Mouse (Mus musculus): Measurements from ENCODE around the gene Galns. TPM values are rescaled to one million over a fixed set of nuclear protein-coding genes. Genes with fewer than 3 reads are reported as not detected.
A peak's percentile ranks its signal among the peaks of the same experiment; 100 is the strongest.

Galns gene
- total and polyA plus RNA-seq, 3 experiments: 16.4 to 25.6 (median 25.6) TPM

DNA sequence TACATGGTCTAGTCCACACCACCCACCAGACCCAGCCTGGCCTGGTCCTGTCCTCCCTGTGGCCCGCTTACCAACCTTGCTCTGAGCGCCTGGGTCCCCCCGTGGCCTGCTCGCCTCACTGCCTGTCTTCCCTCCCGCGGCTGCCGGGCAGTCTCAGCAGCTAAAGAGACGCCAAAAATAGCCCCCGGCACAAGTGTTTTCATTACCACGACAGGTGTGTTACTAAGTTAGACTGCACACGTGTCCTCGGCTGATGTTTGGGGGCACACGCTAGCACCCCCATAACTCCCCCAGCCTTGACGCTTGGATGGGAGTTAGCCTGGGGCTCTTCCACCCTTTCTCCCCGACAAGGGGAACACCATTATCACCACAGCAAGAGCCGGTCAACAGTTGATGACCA is 35.1 kb upstream of the Galns start:
- Histone ChIP-seq H3K36me3 (replicated peaks in 1 of 2; ENCODE audit: control insufficient read depth in 1 of 2, insufficient read depth in 1 of 2, low read length in 1 of 2) (peaks cover 77 to 98% of the 10 kb centered on the region in 2 experiments), H3K4me1 (ENCODE audit: control insufficient read depth in 1 of 2, insufficient read depth in 2 of 2) (peaks cover 0 to 27% of the 10 kb centered on the region in 2 experiments; a peak in 2 of 4 replicates), H3K9me3 (replicated peaks; ENCODE audit: low read length) (no peaks in the 10 kb centered on the region), H3K9ac (ENCODE audit: insufficient read depth, low read depth) (no peak overlapping the region), H3K27me3 (replicated peaks) (no peaks in the 10 kb centered on the region), H3K4me2 (ENCODE audit: insufficient read depth, low read depth, poor library complexity, severe bottlenecking) (no peak overlapping the region), H3K79me2 (replicated peaks; ENCODE audit: control insufficient read depth, extremely low read depth, insufficient read depth, poor library complexity, severe bottlenecking) (no peaks in the 10 kb centered on the region), H3K27ac (ENCODE audit: insufficient read depth, low read depth) (no peak overlapping the region), H3K4me3 (replicated peaks in 1 of 3; ENCODE audit: low read depth in 2 of 3, low read length in 2 of 3, poor library complexity in 1 of 3) (no peak overlapping the region)
- dilution Hi-C loops (cut with MboI; ENCODE audit: extremely low pct_ligation_motif_present, extremely low pct_unique_long_range_greater_than_20kb, low sequenced_read_pairs) (no loop called here), in situ Hi-C loops (cut with MboI; ENCODE audit: low pct_ligation_motif_present, low pct_unique_long_range_greater_than_20kb, low sequenced_read_pairs) (no loop called here)
- TF ChIP-seq ETS1 (conservative IDR thresholded peaks at IDR 0.05; ENCODE audit: low read depth, low read length): no peak
- TF ChIP-seq MEF2A (IDR thresholded peaks at IDR 0.05; ENCODE audit: borderline replicate concordance, low read depth, low read length): peak; percentile 50; the same call in 1 of the 2 replicates
- TF ChIP-seq BHLHE40 (IDR thresholded peaks at IDR 0.05; ENCODE audit: low read depth, low read length): peak; percentile 27; the same call in 1 of the 2 replicates
- no peak for TF ChIP-seq USF2 (conservative IDR thresholded peaks at IDR 0.05; ENCODE audit: low read depth, low read length)
- TF ChIP-seq RCOR1 (conservative IDR thresholded peaks at IDR 0.05; ENCODE audit: low read depth, low read length): no peak
- TF ChIP-seq SMC3 (IDR thresholded peaks at IDR 0.05; ENCODE audit: low read depth, low read length): no peak
- no peak for TF ChIP-seq KAT2A (IDR thresholded peaks at IDR 0.05; ENCODE audit: insufficient replicate concordance, low read length)
- no peak for TF ChIP-seq POLR2AphosphoS2 (IDR thresholded peaks at IDR 0.05; ENCODE audit: low read depth, low read length)
- no peak for DNase-seq (ENCODE audit: extremely low read depth)

DNA sequence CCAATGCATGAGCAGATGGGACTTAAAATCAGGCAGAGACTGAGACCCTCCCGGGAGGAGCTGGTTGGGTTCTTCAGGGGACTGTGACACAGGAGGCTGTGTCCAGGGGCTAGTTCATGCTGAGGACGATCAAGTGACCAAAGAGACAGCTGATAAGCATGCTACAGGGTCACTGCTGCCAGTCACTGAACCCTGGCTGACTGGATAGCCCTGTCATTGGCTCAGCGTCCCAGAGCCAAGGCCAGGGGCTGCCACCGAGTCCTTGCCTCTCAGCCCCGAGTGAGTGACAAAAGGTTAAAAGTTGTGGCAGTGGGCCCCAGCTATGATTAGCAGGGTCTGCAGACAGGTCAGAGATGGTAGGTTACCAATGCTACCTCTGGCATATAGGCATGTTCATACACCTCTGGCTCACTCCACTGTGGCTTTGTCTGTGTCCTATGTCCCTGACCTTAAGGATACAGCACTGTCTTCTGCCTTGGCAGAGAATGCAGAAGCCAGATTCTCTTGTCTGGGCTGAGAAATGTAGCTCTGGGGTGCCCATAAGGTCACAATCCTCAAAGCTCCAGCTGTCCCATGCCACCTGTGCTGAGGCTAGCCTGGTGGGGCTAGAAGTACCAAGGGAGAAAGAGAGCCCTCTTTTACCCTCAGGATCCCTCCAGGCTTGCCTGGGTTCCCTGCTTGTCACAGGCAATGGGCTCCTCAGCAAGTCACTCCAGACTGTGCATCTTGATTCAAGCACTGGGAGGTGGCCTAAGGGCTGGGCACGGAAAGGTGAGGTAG is 33.1 kb upstream of the Galns start:
- Histone ChIP-seq H3K27me3 (replicated peaks) (no peaks in the 10 kb centered on the region), H3K9me3 (replicated peaks; ENCODE audit: low read length) (no peaks in the 10 kb centered on the region), H3K9ac (ENCODE audit: insufficient read depth, low read depth) (no peak overlapping the region), H3K36me3 (replicated peaks in 1 of 2; ENCODE audit: control insufficient read depth in 1 of 2, insufficient read depth in 1 of 2, low read length in 1 of 2) (peaks cover 84 to 98% of the 10 kb centered on the region in 2 experiments), H3K4me3 (replicated peaks in 1 of 3; ENCODE audit: low read depth in 2 of 3, low read length in 2 of 3, poor library complexity in 1 of 3) (no peak overlapping the region), H3K4me2 (ENCODE audit: insufficient read depth, low read depth, poor library complexity, severe bottlenecking) (no peak overlapping the region), H3K79me2 (replicated peaks; ENCODE audit: control insufficient read depth, extremely low read depth, insufficient read depth, poor library complexity, severe bottlenecking) (no peaks in the 10 kb centered on the region), H3K4me1 (ENCODE audit: control insufficient read depth in 1 of 2, insufficient read depth in 2 of 2) (peaks cover 0 to 27% of the 10 kb centered on the region in 2 experiments; a peak in 2 of 4 replicates), H3K27ac (ENCODE audit: insufficient read depth, low read depth) (0 out of 2 replicates have a peak overlapping the region, but pooled peaks have one; percentile 8)
- in situ Hi-C loops (cut with MboI; ENCODE audit: low pct_ligation_motif_present, low pct_unique_long_range_greater_than_20kb, low sequenced_read_pairs): no loop called here
- TF ChIP-seq ZMIZ1 (IDR thresholded peaks at IDR 0.05; ENCODE audit: low read depth, low read length) (no peak), ZNF384 (IDR thresholded peaks at IDR 0.05; ENCODE audit: low read depth, low read length) (no peak), MAX (IDR thresholded peaks at IDR 0.05; ENCODE audit: low read length) (no peak), NRF1 (IDR thresholded peaks at IDR 0.05; ENCODE audit: low read depth, low read length) (no peak), CTCF (conservative IDR thresholded peaks at IDR 0.05 in 1 of 2, IDR thresholded peaks at IDR 0.05 in 1 of 2; ENCODE audit: low read depth in 2 of 2, low read length in 2 of 2) (no peak), GABPA (IDR thresholded peaks at IDR 0.05; ENCODE audit: insufficient replicate concordance, low read depth, low read length) (no peak), MEF2A (IDR thresholded peaks at IDR 0.05; ENCODE audit: borderline replicate concordance, low read depth, low read length) (no peak), ETS1 (conservative IDR thresholded peaks at IDR 0.05; ENCODE audit: low read depth, low read length) (no peak), RAD21 (IDR thresholded peaks at IDR 0.05; ENCODE audit: low read depth, low read length) (no peak), SMC3 (IDR thresholded peaks at IDR 0.05; ENCODE audit: low read depth, low read length) (no peak), UBTF (IDR thresholded peaks at IDR 0.05; ENCODE audit: low read depth, low read length) (no peak)
- dilution Hi-C loops (cut with MboI; ENCODE audit: extremely low pct_ligation_motif_present, extremely low pct_unique_long_range_greater_than_20kb, low sequenced_read_pairs): no loop called here
- no peak for DNase-seq (ENCODE audit: extremely low read depth)
